Mouse (Mus musculus) retina, embryonic 14.5 days (tissue): Measurements from ENCODE around the gene Prr5.
"Not testable (repeated sequence)": the region's sequence is repeated elsewhere in the genome, so short reads cannot be mapped to it uniquely, and the experiment has no call there.

Source experiments
- DNase-seq: peaks from one replicate; pipeline ENCODE4 v3.0.0-alpha.2; 2015; ENCODE audit warnings: low spot score

The Prr5 gene

DNA sequence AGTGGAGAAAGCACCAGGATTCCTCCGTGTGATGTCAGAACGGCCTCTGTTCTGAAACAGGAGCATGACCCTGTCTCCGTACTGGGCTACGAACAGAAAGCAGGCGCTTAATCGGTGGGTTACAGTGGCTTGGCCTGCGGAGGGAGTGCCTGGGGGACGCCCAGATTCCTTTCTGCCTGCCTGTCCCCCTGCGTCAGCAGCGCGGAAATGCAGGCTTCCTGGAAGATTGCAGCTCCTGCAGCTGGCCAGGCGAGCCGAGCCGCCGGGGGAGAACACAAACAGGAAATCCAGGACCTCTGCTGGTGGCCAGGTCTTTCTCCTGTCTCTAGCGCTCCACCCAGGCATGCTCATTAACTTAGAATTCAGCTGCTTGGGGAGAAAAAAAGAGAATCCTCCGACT, 45.3 kb downstream of the Prr5 start:
- peak; percentile 80 for DNase-seq

DNA sequence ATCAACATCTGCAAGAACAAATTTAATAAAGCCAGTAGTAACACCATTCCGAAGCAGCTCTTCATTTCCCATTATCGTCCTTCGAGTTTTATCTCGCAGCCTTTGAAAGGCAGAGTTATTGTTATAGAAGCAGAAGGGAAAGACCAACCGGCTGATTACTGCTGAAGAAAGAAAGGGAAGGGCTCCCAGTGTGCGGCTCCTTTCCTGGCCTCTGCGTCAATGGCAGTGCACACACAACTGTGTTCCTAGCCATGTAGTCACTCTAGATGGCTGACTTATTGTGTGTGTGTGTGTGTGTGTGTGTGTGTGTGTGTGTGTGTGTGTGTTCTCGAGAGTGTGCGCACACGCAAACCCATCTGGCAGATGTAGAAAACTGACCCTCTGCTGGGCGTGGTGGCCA, 45.7 kb downstream of the Prr5 start:
- DNase-seq: no peak

GRCm38 (mm10) chr15:84717570-84718270, 48.3 kb downstream of the Prr5 start:
- not testable (repeated sequence) for DNase-seq

DNA sequence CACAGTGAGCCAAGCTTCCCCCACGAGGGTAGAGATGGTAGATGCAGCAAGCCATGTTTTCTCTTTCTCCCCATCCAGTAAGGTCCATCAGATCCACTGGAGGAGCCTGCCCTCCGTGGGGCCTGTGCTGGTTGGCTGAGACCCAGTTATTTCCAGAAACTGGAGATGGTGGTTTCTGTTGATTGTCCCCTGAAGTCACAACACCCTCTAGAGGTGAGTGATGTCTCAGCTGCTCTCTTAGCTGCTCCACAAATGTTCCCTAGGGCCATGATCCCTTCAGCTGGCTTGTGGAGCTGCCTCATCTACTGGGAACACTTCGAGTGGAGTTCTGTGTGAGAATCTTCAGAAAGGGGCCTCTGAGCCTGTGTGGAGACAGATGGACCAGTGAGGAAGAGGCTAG, 49.4 kb downstream of the Prr5 start:
- DNase-seq: no peak

- no peak for DNase-seq
These were observed 50.4 kb downstream of the Prr5 start, which contains the start of gene Arhgap8 for GRCm38 (mm10) chr15:84719791-84720190. TSS of gene Arhgap8 (plus strand) at chr15:84720052.

GRCm38 (mm10) chr15:84720291-84721204, 51.1 kb downstream of the Prr5 start:
- DNase-seq: no peak

GRCm38 (mm10) chr15:84723656-84724055, 54.2 kb downstream of the Prr5 start:
- not testable (repeated sequence) for DNase-seq

DNA sequence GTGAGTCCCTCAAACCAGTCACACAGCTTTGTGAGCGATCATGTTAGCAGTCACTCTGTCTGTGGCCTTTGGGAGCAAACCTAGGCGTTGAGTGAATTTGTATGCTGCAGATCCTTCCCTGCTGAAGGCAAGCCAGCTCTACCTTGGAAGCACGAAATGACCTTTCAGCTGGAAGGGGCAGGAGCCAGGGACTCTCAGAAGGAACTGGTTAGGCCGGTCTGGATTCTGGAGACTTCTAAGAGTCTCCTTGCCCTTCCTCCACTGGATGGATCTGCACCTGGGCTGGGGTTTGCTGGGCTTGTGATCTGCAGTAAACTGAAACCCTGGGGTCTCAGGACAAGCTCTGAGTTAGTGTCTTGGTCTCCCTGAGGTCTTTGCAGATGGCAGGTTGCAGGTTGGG, 54.8 kb downstream of the Prr5 start:
- no peak for DNase-seq

- no peak for DNase-seq
These were observed 60.3 kb downstream of the Prr5 start for GRCm38 (mm10) chr15:84729685-84730084.

- DNase-seq: no peak
These were observed 61.5 kb downstream of the Prr5 start for GRCm38 (mm10) chr15:84730893-84731292.

GRCm38 (mm10) chr15:84731676-84732424, 62.4 kb downstream of the Prr5 start:
- DNase-seq: no peak

- no peak for DNase-seq
These were observed 63.0 kb downstream of the Prr5 start for GRCm38 (mm10) chr15:84732425-84732749.

- no peak for DNase-seq
These were observed 67.0 kb downstream of the Prr5 start for GRCm38 (mm10) chr15:84736346-84736993.

- DNase-seq: no peak
These were observed 67.5 kb downstream of the Prr5 start for GRCm38 (mm10) chr15:84736994-84737346.

DNA sequence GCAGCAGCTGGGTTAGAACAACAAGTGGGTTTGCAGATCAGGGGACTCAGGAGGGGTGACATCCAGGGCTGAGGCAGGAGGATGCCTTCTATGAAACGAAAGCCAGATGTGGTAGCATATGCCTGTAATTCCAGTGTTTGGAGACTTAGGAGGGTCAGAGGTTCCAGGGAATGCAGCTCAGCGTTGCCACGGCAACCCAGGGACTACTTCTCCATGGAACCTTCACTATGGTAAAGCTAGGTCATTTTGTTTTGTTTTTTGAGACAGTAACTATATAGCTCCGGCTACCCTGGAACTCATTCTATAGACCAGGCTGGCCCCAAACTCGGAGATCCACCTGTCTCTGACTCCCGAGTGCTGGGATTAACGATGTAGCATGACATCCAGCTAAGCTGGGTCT, 68.8 kb downstream of the Prr5 start:
- DNase-seq: no peak

- no peak for DNase-seq
These were observed 72.2 kb downstream of the Prr5 start for GRCm38 (mm10) chr15:84741573-84741972.

DNA sequence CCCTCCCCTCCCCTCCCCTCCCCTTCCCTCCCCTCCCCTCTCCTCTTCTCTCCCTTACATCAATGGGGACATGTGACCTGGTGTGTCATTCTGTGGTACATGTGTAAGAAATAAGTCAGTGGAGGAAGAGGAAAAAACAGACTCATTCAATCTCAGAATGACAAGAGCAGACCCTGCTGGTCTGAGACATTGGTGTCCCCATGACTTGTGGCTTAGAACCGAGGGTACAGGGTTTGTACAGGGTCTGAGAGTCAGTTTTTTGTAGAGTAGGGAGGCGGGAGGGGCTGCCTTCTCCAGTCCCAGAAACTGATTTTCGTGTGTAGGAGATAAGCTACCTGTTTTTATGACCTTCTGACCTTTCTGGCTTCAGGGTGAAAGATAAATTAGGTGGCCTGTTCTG, 73.9 kb downstream of the Prr5 start:
- no peak for DNase-seq

- no peak for DNase-seq
These were observed 74.9 kb downstream of the Prr5 start for GRCm38 (mm10) chr15:84744308-84744707.

DNA sequence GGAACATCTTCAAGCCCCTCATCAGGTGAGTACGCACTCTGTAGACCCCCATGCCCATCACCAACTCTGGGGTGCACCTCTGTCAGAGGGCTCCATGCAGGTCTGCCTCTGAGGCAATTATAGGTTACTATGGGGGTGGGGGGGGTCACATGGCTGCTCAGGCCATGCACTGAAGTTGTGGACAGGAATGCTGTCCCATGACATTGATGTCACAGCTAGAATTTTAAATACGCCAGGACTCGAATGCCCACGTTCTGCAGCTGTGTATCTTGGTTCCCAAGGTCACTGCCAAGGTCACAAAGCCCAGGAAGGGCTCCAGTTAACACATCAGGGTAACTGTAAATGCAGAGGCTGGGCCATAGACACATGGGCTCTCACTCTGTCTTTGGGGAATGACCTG, 76.4 kb downstream of the Prr5 start:
- no peak for DNase-seq
